Mouse (Mus musculus) CH12.LX (cell line): ENCODE results near the gene Atp5d. TPM values are rescaled to one million over a fixed set of nuclear protein-coding genes. Genes with fewer than 3 reads are reported as not detected.
A peak's percentile ranks its signal among the peaks of the same experiment; 100 is the strongest.

Experiments
- DNase-seq: peaks from one replicate; pipeline ENCODE4 v3.0.0-alpha.2; 2013; ENCODE audit errors: extremely low read depth
- H3K27ac ChIP-seq: 2 replicates; pipeline ENCODE4 v1.5.1; 2012; ENCODE audit warnings: low read depth, mild to moderate bottlenecking, control low read depth, moderate library complexity; ENCODE audit not compliant: insufficient read depth
- H3K27me3 ChIP-seq: replicated peaks from 2 replicates; pipeline ENCODE3; 2012; ENCODE audit warnings: inconsistent platforms
- H3K36me3 ChIP-seq, 2 experiments: replicated peaks in 1 of 2; 2 replicates each; pipeline versions ENCODE3 to v1.6.1; 2012; ENCODE audit warnings: inconsistent platforms in 1 of 2, low read length in 1 of 2, mild to moderate bottlenecking in 1 of 2, mixed read lengths in 1 of 2, moderate library complexity in 1 of 2; ENCODE audit not compliant: control insufficient read depth in 1 of 2, insufficient read depth in 1 of 2
- H3K4me1 ChIP-seq, 2 experiments: 2 replicates each; pipeline ENCODE4 v1.6.1; 2012; ENCODE audit warnings: inconsistent platforms in 1 of 2, moderate library complexity in 1 of 2; ENCODE audit not compliant: insufficient read depth in 2 of 2, control insufficient read depth in 1 of 2
- H3K4me2 ChIP-seq: 2 replicates; pipeline ENCODE4 v1.6.1; 2012; ENCODE audit warnings: low read depth, mild to moderate bottlenecking, control low read depth; ENCODE audit not compliant: poor library complexity, insufficient read depth, severe bottlenecking
- H3K4me3 ChIP-seq, 3 experiments: fragments of 150-350 bp in 1 of 3; sonication (generic) in 1 of 3; replicated peaks in 1 of 3; 2 replicates each; pipeline versions ENCODE3 to v1.5.1; 2011 to 2012; ENCODE audit warnings: low read depth in 2 of 3, low read length in 2 of 3, mild to moderate bottlenecking in 2 of 3, moderate library complexity in 2 of 3, control low read depth in 1 of 3, improper control_type of control experiment in 1 of 3, inconsistent platforms in 1 of 3, mixed read lengths in 1 of 3; ENCODE audit not compliant: poor library complexity in 1 of 3
- H3K79me2 ChIP-seq: replicated peaks from 2 replicates; pipeline ENCODE4 v1.6.1; 2012; ENCODE audit warnings: mild to moderate bottlenecking, moderate library complexity; ENCODE audit not compliant: control insufficient read depth, poor library complexity, insufficient read depth, severe bottlenecking; ENCODE audit errors: extremely low read depth
- H3K9ac ChIP-seq: 2 replicates; pipeline ENCODE4 v1.6.1; 2012; ENCODE audit warnings: low read depth, mild to moderate bottlenecking, control low read depth, moderate library complexity; ENCODE audit not compliant: insufficient read depth
- H3K9me3 ChIP-seq: replicated peaks from 2 replicates; pipeline ENCODE3; 2012; ENCODE audit warnings: low read length, inconsistent platforms, mixed read lengths
- CHD1 ChIP-seq: IDR thresholded peaks from 2 replicates; pipeline ENCODE4 v1.6.1; 2012; ENCODE audit warnings: low read depth, low read length, improper control_type of control experiment, inconsistent platforms
- CHD2 ChIP-seq: IDR thresholded peaks from 2 replicates; pipeline ENCODE4 v1.6.1; 2011; ENCODE audit warnings: low read length, improper control_type of control experiment
- CTCF ChIP-seq, 2 experiments: IDR thresholded peaks in 1 of 2; conservative IDR thresholded peaks in 1 of 2; 2 replicates each; pipeline ENCODE4 v1.5.1; 2011 to 2012; ENCODE audit warnings: low read depth in 2 of 2, low read length in 2 of 2, improper control_type of control experiment in 1 of 2, inconsistent platforms in 1 of 2, mild to moderate bottlenecking in 1 of 2, moderate library complexity in 1 of 2
- E2F4 ChIP-seq: IDR thresholded peaks from 2 replicates; pipeline ENCODE4 v1.6.1; 2011; ENCODE audit warnings: low read depth, low read length, improper control_type of control experiment; ENCODE audit not compliant: insufficient replicate concordance
- ELF1 ChIP-seq: IDR thresholded peaks from 2 replicates; pipeline ENCODE4 v1.6.1; 2014; ENCODE audit warnings: low read depth, mild to moderate bottlenecking, inconsistent platforms, low read length, improper control_type of control experiment
- ETS1 ChIP-seq: conservative IDR thresholded peaks from 2 replicates; pipeline ENCODE4 v1.6.1; 2012; ENCODE audit warnings: low read depth, mild to moderate bottlenecking, inconsistent platforms, low read length, improper control_type of control experiment, moderate library complexity
- HCFC1 ChIP-seq: IDR thresholded peaks from 2 replicates; pipeline ENCODE4 v1.6.1; 2012; ENCODE audit warnings: low read depth, mild to moderate bottlenecking, inconsistent platforms, low read length, improper control_type of control experiment
- IRF4 ChIP-seq: IDR thresholded peaks from 2 replicates; pipeline ENCODE4 v1.6.1; 2014; ENCODE audit warnings: low read depth, mild to moderate bottlenecking, inconsistent platforms, low read length, improper control_type of control experiment
- JUN ChIP-seq: IDR thresholded peaks from 2 replicates; pipeline ENCODE4 v1.6.1; 2011; ENCODE audit warnings: low read depth, mild to moderate bottlenecking, low read length, improper control_type of control experiment, moderate library complexity; ENCODE audit not compliant: insufficient read depth
- KAT2A ChIP-seq: IDR thresholded peaks from 2 replicates; pipeline ENCODE4 v1.6.1; 2012; ENCODE audit warnings: low read length, improper control_type of control experiment, inconsistent platforms; ENCODE audit not compliant: insufficient replicate concordance
- MAX ChIP-seq: IDR thresholded peaks from 2 replicates; pipeline ENCODE4 v1.6.1; 2011; ENCODE audit warnings: low read length, improper control_type of control experiment
- MEF2A ChIP-seq: IDR thresholded peaks from 2 replicates; pipeline ENCODE4 v1.6.1; 2014; ENCODE audit warnings: low read depth, mild to moderate bottlenecking, inconsistent platforms, low read length, improper control_type of control experiment, borderline replicate concordance
- MXI1 ChIP-seq: IDR thresholded peaks from 2 replicates; pipeline ENCODE4 v1.6.1; 2011; ENCODE audit warnings: mild to moderate bottlenecking, low read depth, low read length, improper control_type of control experiment
- MYC ChIP-seq: IDR thresholded peaks from 2 replicates; pipeline ENCODE4 v1.6.1; 2011; ENCODE audit warnings: low read depth, mild to moderate bottlenecking, improper control_type of control experiment, low read length
- NELFE ChIP-seq: IDR thresholded peaks from 2 replicates; pipeline ENCODE4 v1.6.1; 2011; ENCODE audit warnings: low read depth, low read length, improper control_type of control experiment
- NRF1 ChIP-seq: IDR thresholded peaks from 2 replicates; pipeline ENCODE4 v1.6.1; 2014; ENCODE audit warnings: low read depth, mild to moderate bottlenecking, inconsistent platforms, low read length, improper control_type of control experiment, moderate library complexity
- POLR2A ChIP-seq: IDR thresholded peaks from 2 replicates; pipeline ENCODE4 v1.6.1; 2011; ENCODE audit warnings: low read depth, mild to moderate bottlenecking, improper control_type of control experiment, low read length
- POLR2AphosphoS2 ChIP-seq: IDR thresholded peaks from 2 replicates; pipeline ENCODE4 v1.6.1; 2011; ENCODE audit warnings: low read depth, low read length, improper control_type of control experiment
- SIN3A ChIP-seq: IDR thresholded peaks from 2 replicates; pipeline ENCODE4 v1.6.1; 2012; ENCODE audit warnings: low read length, improper control_type of control experiment, inconsistent platforms
- SMC3 ChIP-seq: IDR thresholded peaks from 2 replicates; pipeline ENCODE4 v1.6.1; 2011; ENCODE audit warnings: low read depth, low read length, improper control_type of control experiment
- TBP ChIP-seq: conservative IDR thresholded peaks from 2 replicates; pipeline ENCODE4 v1.6.1; 2011; ENCODE audit warnings: low read depth, low read length, improper control_type of control experiment
- TCF12 ChIP-seq: IDR thresholded peaks from 2 replicates; pipeline ENCODE4 v1.6.1; 2014; ENCODE audit warnings: low read depth, mild to moderate bottlenecking, inconsistent platforms, low read length, improper control_type of control experiment
- USF1 ChIP-seq: IDR thresholded peaks from 2 replicates; pipeline ENCODE4 v1.6.1; 2014; ENCODE audit warnings: low read depth, mild to moderate bottlenecking, inconsistent platforms, low read length, improper control_type of control experiment
- USF2 ChIP-seq: conservative IDR thresholded peaks from 2 replicates; pipeline ENCODE4 v1.6.1; 2011; ENCODE audit warnings: low read depth, low read length, improper control_type of control experiment
- ZC3H11A ChIP-seq: IDR thresholded peaks from 2 replicates; pipeline ENCODE4 v1.6.1; 2012; ENCODE audit warnings: low read depth, mild to moderate bottlenecking, inconsistent platforms, low read length, improper control_type of control experiment
- ZMIZ1 ChIP-seq: IDR thresholded peaks from 2 replicates; pipeline ENCODE4 v1.6.1; 2012; ENCODE audit warnings: low read depth, mild to moderate bottlenecking, inconsistent platforms, low read length, improper control_type of control experiment
- dilution Hi-C: fragments of 300-500 bp; cut with MboI; formaldehyde crosslinking; loops from 2 replicates; pipeline ENCODE4 v1.14.3; 2020; ENCODE audit warnings: low sequenced_read_pairs; ENCODE audit not compliant: extremely low pct_unique_long_range_greater_than_20kb, extremely low pct_ligation_motif_present
- in situ Hi-C: fragments of 300-500 bp; cut with MboI; formaldehyde crosslinking; loops from 3 replicates; pipeline ENCODE4 v1.14.3; 2019; ENCODE audit warnings: low sequenced_read_pairs, low pct_ligation_motif_present, low pct_unique_long_range_greater_than_20kb, mixed read lengths
- polyA plus RNA-seq: library from polyadenylated mRNA; unstranded; fragments of >175 nt; gene quantifications from 2 replicates; pipeline ENCODE4 v1.2.1, GENCODE M21; 2012; ENCODE audit warnings: low read depth; ENCODE audit not compliant: insufficient read length
- total RNA-seq, 2 experiments: library from RNA; depleted of rRNA; stranded (reverse); fragments of 300-350 nt in 1 of 2; fragments of >200 nt in 1 of 2; gene quantifications; 2 replicates each; pipeline ENCODE4 v1.2.3; 2012 to 2014

The Atp5d gene
- total and polyA plus RNA-seq, 3 experiments, result 106 to 352 (median 326) TPM

DNA sequence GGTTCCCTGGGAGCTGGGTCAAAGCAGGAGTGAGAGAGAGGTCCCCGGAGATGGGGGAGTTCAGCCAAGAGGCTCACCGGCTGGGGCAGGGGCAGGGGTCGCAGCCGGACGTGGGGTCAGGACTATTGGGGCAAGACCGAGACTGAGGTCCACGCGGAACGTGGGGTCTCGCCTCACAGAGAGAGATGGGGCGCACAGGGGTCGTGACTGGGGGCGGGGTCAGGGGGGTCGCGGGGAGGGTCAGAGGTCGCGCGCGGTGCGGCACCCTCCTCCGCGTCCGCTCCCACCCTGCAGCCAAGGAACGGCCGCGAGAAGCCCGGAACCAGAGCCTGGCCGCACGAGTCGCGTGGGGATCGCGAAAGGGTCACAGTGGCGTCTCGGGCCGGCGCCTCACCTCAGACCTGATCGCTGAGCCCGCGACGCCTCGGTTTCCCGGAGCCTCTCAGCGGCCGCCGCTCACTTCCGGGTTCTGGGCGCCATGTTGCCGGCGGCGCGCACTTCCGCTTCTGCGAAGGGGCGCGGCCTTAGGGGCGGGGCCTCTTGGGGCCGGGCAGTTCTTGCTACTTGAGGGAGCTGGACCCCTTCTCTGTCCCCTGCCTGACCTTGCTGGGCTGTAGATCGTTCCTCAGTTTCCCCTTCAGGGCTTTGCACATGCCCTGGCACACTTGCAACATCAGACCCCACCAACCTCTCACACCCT, 36.1 kb upstream of the Atp5d start:
- no peaks in the 10 kb centered on the region for H3K9me3 ChIP-seq
- H3K9ac ChIP-seq, result peak overlapping the region; percentile 90
- H3K4me2 ChIP-seq, result peak overlapping the region; percentile 87
- peak overlapping the region; percentile 71 to 95 (median 95) for H3K4me3 ChIP-seq
- DNase-seq, result peak; percentile 82
- H3K79me2 ChIP-seq, result peaks cover 40% of the 10 kb centered on the region
- no peaks in the 10 kb centered on the region for H3K27me3 ChIP-seq
- TF ChIP-seq KAT2A, result 0 out of 2 replicates have a peak, but pooled peaks have one; percentile 29
- no peak for TF ChIP-seq CHD2
- TF ChIP-seq MAX, result peak; percentile 29; the same call in 1 of the 2 replicates
- TF ChIP-seq NELFE, result peak; percentile 84
- peak; percentile 55; the same call in 1 of the 2 replicates for TF ChIP-seq NRF1
- peak; percentile 86 for TF ChIP-seq POLR2A
- no peak for TF ChIP-seq CTCF (conservative IDR thresholded peaks at IDR 0.05 in 1 of 2, IDR thresholded peaks at IDR 0.05 in 1 of 2; ENCODE audit: low read depth in 2 of 2, low read length in 2 of 2)
- TF ChIP-seq ZMIZ1, result peak; percentile 80
- peak; percentile 100 for TF ChIP-seq ELF1
- TF ChIP-seq MEF2A, result no peak
- TF ChIP-seq USF1, result no peak
- TF ChIP-seq ZC3H11A, result no peak
- no peak for TF ChIP-seq CHD1
- 0 out of 2 replicates have a peak, but pooled peaks have one; percentile 20 for TF ChIP-seq MXI1
- TF ChIP-seq IRF4, result peak; percentile 39; the same call in 1 of the 2 replicates
- TF ChIP-seq HCFC1, result peak; percentile 76
- TF ChIP-seq POLR2AphosphoS2, result no peak
- no peak for TF ChIP-seq SMC3
- no peak for TF ChIP-seq ETS1
- TF ChIP-seq TCF12, result peak; percentile 94
- no peak for TF ChIP-seq E2F4
- peak; percentile 90 for TF ChIP-seq SIN3A
- TF ChIP-seq TBP, result 0 out of 2 replicates have a peak, but pooled peaks have one; percentile 43
- no peak for TF ChIP-seq MYC
- TF ChIP-seq USF2, result no peak
- TF ChIP-seq JUN, result no peak
- dilution Hi-C loops (no loop called here), in situ Hi-C loops (no loop called here)
- peaks cover 29 to 81% of the 10 kb centered on the region in 2 experiments for H3K4me1 ChIP-seq
- H3K27ac ChIP-seq, result no peak overlapping the region
- peaks cover 0 to 26% of the 10 kb centered on the region in 2 experiments for H3K36me3 ChIP-seq
